Mouse (Mus musculus) midbrain, embryonic 15.5 days (tissue): ENCODE data around the gene Gm8246. TPM values are rescaled to one million over a fixed set of nuclear protein-coding genes. Genes with fewer than 3 reads are reported as not detected.
A peak's percentile ranks its signal among the peaks of the same experiment; 100 is the strongest.
"Not testable (repeated sequence)": the region's sequence is repeated elsewhere in the genome, so short reads cannot be mapped to it uniquely, and the experiment has no call there.

Experiments
- ATAC-seq: fragments of 200-750 bp; cut with Nextera tagmentation; replicated peaks from 2 replicates; pipeline ENCODE4 v1.8.0; 2017; ENCODE audit warnings: moderate TSS enrichment
- H3K27ac ChIP-seq: fragments of 300-500 bp; sonication (generic); 2 replicates; pipeline ENCODE4 v1.5.1; 2015; ENCODE audit warnings: mild to moderate bottlenecking, inconsistent platforms
- H3K27me3 ChIP-seq: fragments of 300-500 bp; sonication (generic); replicated peaks from 2 replicates; pipeline ENCODE4 v1.6.1; 2015; ENCODE audit warnings: inconsistent platforms
- H3K36me3 ChIP-seq: fragments of 300-500 bp; sonication (generic); replicated peaks from 2 replicates; pipeline ENCODE4 v1.6.1; 2015; ENCODE audit warnings: inconsistent platforms
- H3K4me1 ChIP-seq: fragments of 300-500 bp; sonication (generic); 2 replicates; pipeline ENCODE4 v1.6.1; 2015; ENCODE audit warnings: inconsistent platforms
- H3K4me2 ChIP-seq: fragments of 300-500 bp; sonication (generic); 2 replicates; pipeline ENCODE4 v1.6.1; 2015; ENCODE audit warnings: inconsistent platforms, mild to moderate bottlenecking, moderate library complexity
- H3K4me3 ChIP-seq: fragments of 300-500 bp; sonication (generic); 2 replicates; pipeline ENCODE4 v1.5.1; 2015; ENCODE audit warnings: mild to moderate bottlenecking, inconsistent platforms
- H3K9ac ChIP-seq: fragments of 300-500 bp; sonication (generic); 2 replicates; pipeline ENCODE4 v1.6.1; 2015; ENCODE audit warnings: mild to moderate bottlenecking, inconsistent platforms
- H3K9me3 ChIP-seq: fragments of 300-500 bp; sonication (generic); 2 replicates; pipeline ENCODE4 v1.6.1; 2016; ENCODE audit warnings: inconsistent platforms
- WGBS: fragments of 180-500 bp; shearing (Covaris S2); methylation state at CpG from one replicate; pipeline ENCODE4 v1.1.7; 2015; ENCODE audit warnings: mixed read lengths; 5-methylcytosine and 5-hydroxymethylcytosine counted together
- polyA plus RNA-seq: library from polyadenylated mRNA; unstranded; fragments of >200 nt; fragmentation: Nextera tagmentation; extraction: Ambion mirVana; gene quantifications from 2 replicates; pipeline ENCODE4 v1.2.1, GENCODE M21; 2015

Gene Gm8246
- polyA plus RNA-seq, result not detected in 2 replicates

- not testable (repeated sequence) for H3K9ac ChIP-seq, H3K4me1 ChIP-seq, H3K9me3 ChIP-seq, H3K36me3 ChIP-seq, H3K4me3 ChIP-seq, H3K27ac ChIP-seq, H3K27me3 ChIP-seq, H3K4me2 ChIP-seq, ATAC-seq
- WGBS, result no CpG with 5 or more reads among the region's 3 CpGs
Observed at GRCm38 (mm10) chr14:5477730-5478129, at the start of gene Gm8246. Gm8246 (minus strand) TSS chr14:5477830.

- no CpG with 5 or more reads among the region's 35 CpGs for WGBS
- H3K4me3 ChIP-seq, H3K9ac ChIP-seq, H3K36me3 ChIP-seq, H3K9me3 ChIP-seq, ATAC-seq, H3K4me1 ChIP-seq, H3K4me2 ChIP-seq, H3K27me3 ChIP-seq, H3K27ac ChIP-seq: not testable (repeated sequence)
Observed at GRCm38 (mm10) chr14:5501374-5501773, 23.7 kb upstream of the Gm8246 start, which contains the start of gene Gm3488. Gm3488 (plus strand) TSS chr14:5501674.

GRCm38 (mm10) chr14:5483907-5484306 is 6.3 kb upstream of the Gm8246 start, which contains the start of gene Gm3187:
Gm3187 (plus strand) TSS chr14:5484207.
- H3K27me3 ChIP-seq, H3K4me3 ChIP-seq, H3K9me3 ChIP-seq, H3K36me3 ChIP-seq, H3K4me1 ChIP-seq, ATAC-seq, H3K4me2 ChIP-seq, H3K9ac ChIP-seq, H3K27ac ChIP-seq: not testable (repeated sequence)
- 92% methylated on average over 4 of the region's 5 CpGs for WGBS

- H3K27ac ChIP-seq, H3K9me3 ChIP-seq, H3K4me3 ChIP-seq, H3K27me3 ChIP-seq, H3K4me2 ChIP-seq, H3K36me3 ChIP-seq, H3K9ac ChIP-seq, H3K4me1 ChIP-seq: not testable (repeated sequence)
- peak; percentile 85 for ATAC-seq
- WGBS, result no CpG with 5 or more reads among the region's 19 CpGs
Observed at GRCm38 (mm10) chr14:5460469-5460868, 17.2 kb downstream of the Gm8246 start.

GRCm38 (mm10) chr14:5455367-5455766 is 22.3 kb downstream of the Gm8246 start, which contains the start of gene Gm3194:
Gm3194 (minus strand) TSS chr14:5455467.
- not testable (repeated sequence) for H3K36me3 ChIP-seq, H3K4me1 ChIP-seq, H3K27me3 ChIP-seq, H3K27ac ChIP-seq, H3K4me3 ChIP-seq, H3K9ac ChIP-seq, H3K4me2 ChIP-seq, ATAC-seq, H3K9me3 ChIP-seq
- no CpG with 5 or more reads among the region's 3 CpGs for WGBS

Other genes with a start within 250 kb of the Gm8246 start
- 0.19 TPM in 1 of 2 replicates, not detected in the other for gene Gm3526, start 217.2 kb downstream of the Gm8246 start, polyA plus RNA-seq
- gene Gm3542, start 142.9 kb downstream of the Gm8246 start, polyA plus RNA-seq, result not detected in 2 replicates
- gene Gm3500, start 88.8 kb downstream of the Gm8246 start, polyA plus RNA-seq, result 0.86 and 2.0 TPM in 2 replicates
- gene Gm3194, start 22.4 kb downstream of the Gm8246 start, polyA plus RNA-seq, result 2.5 and 2.8 TPM in 2 replicates
- gene Gm3187, start 6.4 kb upstream of the Gm8246 start, polyA plus RNA-seq, result 0.13 and 0.23 TPM in 2 replicates
- 14.8 and 15.0 TPM in 2 replicates for gene Gm3488, start 23.8 kb upstream of the Gm8246 start, polyA plus RNA-seq
- 0.15 TPM in 1 of 2 replicates, not detected in the other for gene Gm3532, start 60.7 kb upstream of the Gm8246 start, polyA plus RNA-seq
- gene Gm8265, start 155.2 kb upstream of the Gm8246 start, polyA plus RNA-seq, result not detected in 2 replicates
- not detected in 2 replicates for gene Gm9603, start 209.6 kb upstream of the Gm8246 start, polyA plus RNA-seq